Mouse (Mus musculus): ENCODE data around the gene Yjefn3. TPM values are rescaled to one million over a fixed set of nuclear protein-coding genes. Genes with fewer than 3 reads are reported as not detected.
"Not testable (repeated sequence)": the region's sequence is repeated elsewhere in the genome, so short reads cannot be mapped to it uniquely, and the experiment has no call there.

The Yjefn3 gene
- 10 to 100 TPM; 32.3 to 36.3 TPM for total RNA-seq (2021)

DNA sequence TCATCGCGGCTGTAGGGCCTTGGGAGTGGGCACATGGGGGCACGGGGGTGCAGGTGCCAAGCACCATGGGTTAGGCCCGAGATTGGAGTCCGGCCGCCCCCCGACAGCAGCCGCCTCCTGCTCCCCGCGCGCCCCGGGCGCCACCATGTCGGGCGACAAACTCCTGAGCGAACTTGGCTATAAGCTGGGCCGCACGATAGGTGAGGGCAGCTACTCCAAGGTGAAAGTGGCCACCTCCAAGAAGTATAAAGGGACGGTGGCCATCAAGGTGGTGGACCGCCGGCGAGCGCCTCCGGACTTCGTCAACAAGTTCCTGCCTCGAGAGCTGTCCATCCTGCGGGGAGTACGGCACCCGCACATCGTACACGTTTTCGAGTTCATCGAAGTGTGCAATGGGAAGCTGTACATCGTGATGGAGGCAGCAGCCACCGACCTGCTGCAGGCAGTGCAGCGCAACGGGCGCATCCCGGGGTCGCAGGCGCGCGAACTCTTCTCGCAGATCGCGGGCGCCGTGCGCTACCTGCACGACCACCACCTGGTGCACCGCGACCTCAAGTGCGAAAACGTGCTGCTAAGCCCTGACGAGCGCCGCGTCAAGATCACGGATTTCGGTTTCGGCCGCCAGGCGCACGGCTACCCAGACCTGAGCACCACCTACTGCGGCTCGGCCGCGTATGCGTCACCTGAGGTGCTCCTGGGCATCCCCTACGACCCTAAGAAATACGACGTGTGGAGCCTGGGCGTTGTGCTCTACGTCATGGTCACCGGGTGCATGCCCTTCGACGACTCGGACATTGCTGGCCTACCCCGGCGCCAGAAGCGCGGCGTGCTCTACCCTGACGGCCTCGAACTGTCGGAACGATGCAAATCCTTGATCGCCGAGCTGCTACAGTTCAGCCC, at the start of gene Yjefn3, which contains the start of the genes Tssk6 and Ndufa13:
Yjefn3 (minus strand) TSS at position 550 of the 900 bp plus-strand sequence.
Tssk6 (plus strand) TSS at position 22 of the 900 bp plus-strand sequence.
Ndufa13 (minus strand) TSS at position 396 of the 900 bp plus-strand sequence.
- peak in 1 of 2 experiments; percentile 36 for DNase-seq

DNA sequence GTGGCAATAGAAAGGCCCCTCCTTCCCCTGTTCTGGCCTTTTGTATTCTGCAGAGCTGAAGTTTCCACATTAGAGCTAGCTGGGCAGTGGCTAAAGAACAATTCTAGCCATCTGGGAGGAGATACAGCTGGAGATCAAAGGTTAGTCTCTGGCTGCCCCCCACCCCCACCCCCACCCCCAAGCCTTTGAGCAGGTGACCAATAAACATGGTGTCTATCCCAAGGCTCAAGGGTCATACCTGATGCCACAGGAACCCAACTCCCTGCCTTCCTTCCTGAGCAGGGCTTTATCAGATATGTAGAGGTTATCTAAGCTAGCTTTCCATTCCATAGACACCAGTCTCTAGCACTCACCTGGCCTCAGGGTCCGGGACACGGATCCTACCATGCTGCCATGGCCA, 47.8 kb upstream of the Yjefn3 start:
- no peak for DNase-seq

- not testable (repeated sequence) for DNase-seq
These were observed 40.0 kb upstream of the Yjefn3 start for GRCm38 (mm10) chr8:69942495-69942894.

DNA sequence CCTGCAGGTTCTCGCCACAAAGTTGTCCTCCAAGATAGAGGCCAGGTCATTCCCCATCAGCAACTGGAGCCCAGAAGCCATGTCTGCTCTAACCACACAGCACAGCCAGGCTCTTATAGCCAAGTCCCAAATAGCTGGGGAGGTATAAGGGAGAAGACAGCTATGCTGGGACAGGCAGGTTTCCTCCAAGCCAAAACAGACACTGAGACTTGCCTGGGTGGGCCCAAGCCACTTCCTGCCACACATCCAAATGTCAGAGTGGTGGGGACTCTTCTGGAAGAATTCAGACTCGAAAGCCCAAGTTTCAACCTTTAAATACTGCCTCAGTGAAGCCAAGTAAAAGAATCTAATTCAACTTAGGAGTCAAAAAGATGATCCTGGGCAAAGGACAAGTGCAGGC, 37.9 kb upstream of the Yjefn3 start:
- DNase-seq, result no peak

- no peak for DNase-seq
These were observed 37.1 kb upstream of the Yjefn3 start for GRCm38 (mm10) chr8:69939633-69940032.

- no peak for DNase-seq
These were observed 35.9 kb upstream of the Yjefn3 start for GRCm38 (mm10) chr8:69938245-69938982.

DNA sequence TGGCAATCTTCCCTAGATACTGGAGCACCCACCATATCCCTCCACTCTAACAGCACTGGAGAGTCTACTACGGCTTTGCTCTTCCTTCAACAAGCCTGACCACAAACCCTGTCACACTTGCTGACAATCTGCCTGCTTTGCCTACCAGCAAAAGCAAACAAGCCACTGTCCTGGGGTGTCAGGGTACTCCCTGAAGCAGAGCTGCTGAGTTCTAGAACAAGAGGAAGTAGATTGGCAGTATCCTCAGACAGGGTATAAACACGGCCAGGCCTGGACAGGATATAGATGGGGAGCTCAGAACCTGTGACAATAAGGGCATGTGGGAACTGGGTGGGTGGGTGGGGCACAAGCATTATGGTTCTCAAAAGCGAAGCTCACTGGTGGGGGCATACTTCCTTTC, 35.0 kb upstream of the Yjefn3 start:
- DNase-seq, result no peak

- no peak for DNase-seq
These were observed 33.7 kb upstream of the Yjefn3 start for GRCm38 (mm10) chr8:69936050-69936794.

GRCm38 (mm10) chr8:69935431-69935830, 32.9 kb upstream of the Yjefn3 start:
- DNase-seq, result no peak

- DNase-seq, result no peak
These were observed 32.1 kb upstream of the Yjefn3 start for GRCm38 (mm10) chr8:69934582-69934981.

GRCm38 (mm10) chr8:69933811-69934210, 31.3 kb upstream of the Yjefn3 start:
- no peak for DNase-seq

DNA sequence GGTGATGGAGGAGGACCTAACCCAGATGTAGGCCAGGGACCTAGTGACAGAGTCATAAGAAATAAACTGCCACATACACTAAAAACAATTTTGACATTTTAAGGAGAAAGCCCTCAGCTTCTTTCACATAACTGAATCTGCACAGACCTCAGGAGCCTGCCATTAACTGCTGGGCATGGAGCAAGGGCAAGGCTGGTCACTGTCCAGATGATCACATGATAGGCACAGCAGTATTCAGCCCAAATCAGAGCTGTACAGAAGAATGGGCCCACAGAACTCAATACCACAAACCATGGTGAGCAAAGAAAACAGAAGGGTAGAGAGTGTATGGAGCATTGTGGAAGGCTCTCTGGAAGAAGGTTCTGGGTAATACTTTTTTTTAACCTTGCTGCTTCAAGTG, 24.4 kb upstream of the Yjefn3 start:
- no peak for DNase-seq

- DNase-seq, result no peak
These were observed 21.5 kb upstream of the Yjefn3 start for GRCm38 (mm10) chr8:69923986-69924385.

- DNase-seq, result no peak
These were observed 18.6 kb upstream of the Yjefn3 start for GRCm38 (mm10) chr8:69921141-69921540.

GRCm38 (mm10) chr8:69919876-69920662, 17.6 kb upstream of the Yjefn3 start:
- DNase-seq, result no peak

GRCm38 (mm10) chr8:69919010-69919409, 16.5 kb upstream of the Yjefn3 start:
- DNase-seq, result peak; percentile 51 to 77

DNA sequence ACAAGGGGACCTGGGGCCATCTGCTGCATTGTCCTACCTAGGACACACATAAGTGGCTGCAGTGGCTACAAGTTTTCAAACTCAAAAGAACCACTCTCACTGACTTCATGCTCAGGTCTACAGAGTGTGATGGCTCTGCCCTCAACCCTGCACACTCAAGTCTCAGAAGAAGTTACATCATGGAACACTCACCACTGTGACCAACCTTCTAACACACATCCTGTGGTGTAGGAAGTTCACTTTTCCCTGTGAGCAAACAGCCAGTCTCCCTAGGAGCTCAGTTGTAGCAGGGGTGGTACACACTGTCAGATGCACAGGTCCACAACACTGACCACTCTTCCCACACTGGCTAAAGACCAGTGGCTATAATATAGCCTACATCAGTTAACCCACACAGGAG, 16.0 kb upstream of the Yjefn3 start:
- DNase-seq, result no peak

- no peak for DNase-seq
These were observed 13.2 kb upstream of the Yjefn3 start for GRCm38 (mm10) chr8:69915748-69916147.

DNA sequence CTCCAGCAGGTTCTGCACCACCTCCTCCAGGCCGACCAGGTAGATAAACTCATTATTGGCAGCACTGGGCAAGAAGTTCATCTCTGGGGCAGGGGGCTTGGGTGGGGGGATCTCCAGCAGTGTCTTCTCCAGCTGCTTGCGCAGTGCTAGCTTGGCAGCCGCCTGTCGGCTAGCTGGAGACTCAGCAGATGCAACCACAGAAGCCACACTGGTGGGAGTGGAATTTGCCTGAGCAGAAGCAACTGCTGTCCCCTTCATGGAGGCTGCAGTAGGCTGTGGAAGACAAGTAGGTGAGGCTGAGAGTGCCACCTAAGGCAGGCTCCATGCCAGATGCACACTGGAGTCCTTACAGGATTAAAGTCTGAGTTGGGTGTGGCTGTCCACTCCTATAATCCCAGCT, 12.0 kb upstream of the Yjefn3 start:
- DNase-seq, result no peak

DNA sequence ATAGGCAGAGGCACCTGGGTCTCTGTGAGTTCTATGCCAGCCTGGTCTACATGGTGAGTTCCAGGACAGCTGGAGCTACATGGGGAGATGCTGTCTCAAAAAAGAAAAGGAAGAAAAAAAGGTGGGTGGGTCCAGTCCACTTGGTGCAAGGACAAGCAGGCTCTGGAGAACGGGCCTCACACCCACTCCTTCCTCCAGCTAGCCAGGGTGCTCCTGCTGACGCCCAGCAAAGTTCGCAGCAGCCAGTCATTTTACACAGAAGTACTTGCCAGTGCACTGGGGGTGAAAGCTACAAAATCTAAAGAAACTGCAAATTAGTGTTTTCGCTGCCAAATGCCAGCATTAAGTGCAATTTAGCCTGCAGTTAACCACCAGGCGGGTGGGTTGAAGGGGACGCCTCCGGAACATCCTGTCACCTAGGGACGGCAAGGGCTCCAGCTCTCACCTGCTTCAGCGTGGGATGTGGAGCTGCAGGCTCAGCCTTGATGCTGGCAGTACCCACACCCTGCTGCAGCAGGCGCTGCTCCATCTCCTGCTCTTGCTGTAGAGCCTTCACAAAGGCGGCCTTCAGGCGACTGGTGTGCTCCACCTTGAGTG, 10.1 kb upstream of the Yjefn3 start:
- DNase-seq, result no peak

- DNase-seq, result no peak
These were observed 9.4 kb upstream of the Yjefn3 start for GRCm38 (mm10) chr8:69911917-69912316.

Data from layer of hippocampus, postnatal 36 days (tissue).